Mouse (Mus musculus) liver, postnatal 0 days (tissue): ENCODE measurements around the gene Spaca4.

ENCODE experiments used
- CTCF ChIP-seq: sonication (generic); IDR thresholded peaks from 2 replicates; pipeline ENCODE4 v1.5.1; 2016; ENCODE audit warnings: antibody characterized with exemption, low read depth
- EP300 ChIP-seq: IDR thresholded peaks from 2 replicates; pipeline ENCODE4 v1.6.1; 2016; ENCODE audit warnings: antibody characterized with exemption, low read depth, mild to moderate bottlenecking

DNA sequence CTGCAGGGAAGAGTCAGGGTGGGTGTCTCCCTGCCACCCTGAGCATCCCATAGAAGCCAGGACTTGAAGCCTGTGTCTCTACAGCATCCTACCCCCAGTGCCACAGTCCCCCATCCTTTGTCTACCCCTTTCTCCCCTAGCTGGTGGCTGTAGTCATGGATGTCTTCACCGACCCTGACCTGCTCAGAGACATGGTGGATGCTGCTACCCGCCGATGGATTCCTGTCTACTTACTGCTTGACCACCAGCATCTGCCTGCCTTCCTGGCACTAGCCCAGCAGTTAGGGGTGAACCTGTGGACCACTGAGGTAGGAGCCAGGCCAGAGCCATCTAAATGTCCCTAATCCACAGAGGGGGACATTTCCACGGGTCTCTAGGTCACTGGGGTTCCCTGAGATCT, 2.3 kb downstream of the Spaca4 start:
- TF ChIP-seq CTCF = no peak
- TF ChIP-seq EP300 = no peak
